Mouse (Mus musculus) forebrain, embryonic 11.5 days (tissue): ENCODE measurements around the gene Tnip3. TPM values are rescaled to one million over a fixed set of nuclear protein-coding genes. Genes with fewer than 3 reads are reported as not detected.

Experiments used
- ATAC-seq: fragments of 200-750 bp; cut with Nextera tagmentation; replicated peaks from 2 replicates; pipeline ENCODE4 v1.8.0; 2017; ENCODE audit warnings: moderate TSS enrichment; ENCODE audit not compliant: low FRiP score
- DNase-seq: peaks from one replicate; pipeline ENCODE4 v3.0.0-alpha.2; 2017; ENCODE audit warnings: low spot score
- H3K27ac ChIP-seq: fragments of 300-500 bp; sonication (generic); 2 replicates; pipeline ENCODE4 v1.5.1; 2014; ENCODE audit warnings: low read depth, low read length
- H3K27me3 ChIP-seq: fragments of 300-500 bp; sonication (generic); 2 replicates; pipeline ENCODE4 v1.6.1; 2014; ENCODE audit warnings: mild to moderate bottlenecking, low read length, mixed read lengths; ENCODE audit not compliant: control insufficient read depth, insufficient read depth
- H3K36me3 ChIP-seq: fragments of 300-500 bp; sonication (generic); 2 replicates; pipeline ENCODE4 v1.6.1; 2014; ENCODE audit warnings: mild to moderate bottlenecking, low read length, moderate library complexity, mixed read lengths; ENCODE audit not compliant: control insufficient read depth, insufficient read depth
- H3K4me1 ChIP-seq: fragments of 300-500 bp; sonication (generic); replicated peaks from 2 replicates; pipeline ENCODE4 v1.6.1; 2014; ENCODE audit warnings: low read length, mixed read lengths; ENCODE audit not compliant: control insufficient read depth, insufficient read depth
- H3K4me2 ChIP-seq: fragments of 300-500 bp; sonication (generic); 2 replicates; pipeline ENCODE4 v1.6.1; 2014; ENCODE audit warnings: low read depth, mild to moderate bottlenecking, low read length, moderate library complexity, mixed read lengths; ENCODE audit not compliant: severe bottlenecking
- H3K4me3 ChIP-seq: fragments of 300-500 bp; sonication (generic); 2 replicates; pipeline ENCODE4 v1.5.1; 2014; ENCODE audit warnings: low read depth, low read length
- H3K9ac ChIP-seq: fragments of 300-500 bp; sonication (generic); 2 replicates; pipeline ENCODE4 v1.6.1; 2014; ENCODE audit warnings: low read length
- H3K9me3 ChIP-seq: fragments of 300-500 bp; sonication (generic); 2 replicates; pipeline ENCODE4 v1.6.1; 2016; ENCODE audit warnings: low read length, mixed read lengths; ENCODE audit not compliant: control insufficient read depth
- WGBS: fragments of 180-500 bp; shearing (Covaris S2); extraction: QIAGEN DNeasy Blood & Tissue Kit; methylation state at CpG from one replicate; pipeline ENCODE4 v1.1.7; 2014; 5-methylcytosine and 5-hydroxymethylcytosine counted together
- polyA plus RNA-seq: library from polyadenylated mRNA; unstranded; fragments of >200 nt; fragmentation: Nextera tagmentation; extraction: Ambion mirVana; gene quantifications from 2 replicates; pipeline ENCODE4 v1.2.1, GENCODE M21; 2014

The Tnip3 gene
- polyA plus RNA-seq, 1 experiment from 2014 or later, result not detected

DNA sequence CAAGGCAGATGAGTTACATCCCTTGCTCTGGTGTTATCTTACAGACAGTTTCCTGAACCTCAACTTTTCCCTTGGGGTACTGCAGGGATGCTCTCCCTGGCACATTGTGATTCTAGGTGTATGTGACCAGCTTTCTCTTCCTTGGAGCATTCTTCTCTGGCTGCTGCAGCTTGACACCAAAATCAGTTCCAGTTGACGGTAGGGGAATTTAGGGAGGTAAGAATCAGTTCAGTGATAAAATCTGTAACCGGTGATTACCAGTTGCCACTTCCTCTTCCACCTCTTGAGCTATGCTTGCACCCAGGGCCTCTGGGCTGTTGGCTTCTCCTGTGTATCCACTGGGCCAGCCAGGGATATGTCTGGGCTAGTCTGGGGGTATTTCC lies 39.5 kb downstream of the Tnip3 start:
- DNase-seq (no peak), ATAC-seq (no peak)
- WGBS, result 77% methylated on average over 2 of the region's 2 CpGs

DNA sequence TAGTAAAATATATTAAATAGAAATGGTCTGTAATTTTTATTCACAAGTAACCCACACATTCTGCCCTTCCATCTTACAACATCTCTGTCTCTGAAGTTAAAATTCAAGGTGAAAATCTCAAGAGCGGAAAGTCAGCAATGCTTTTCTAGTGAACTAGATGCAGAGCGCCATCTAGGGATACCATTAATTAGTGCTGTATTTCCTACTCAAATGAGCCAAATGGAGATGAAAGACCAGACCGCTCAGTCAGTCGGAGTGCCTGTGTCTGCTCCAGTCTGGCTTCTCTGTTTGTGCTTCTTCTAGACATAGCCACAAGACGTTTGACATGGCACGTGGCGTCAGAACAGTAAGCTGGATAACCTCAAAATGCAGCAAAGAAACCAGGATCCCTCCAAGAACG lies 44.6 kb downstream of the Tnip3 start:
- H3K36me3 ChIP-seq, result no peaks in the 10 kb centered on the region
- no peak overlapping the region for H3K4me2 ChIP-seq
- no peak overlapping the region for H3K27ac ChIP-seq
- H3K9me3 ChIP-seq, result no peaks in the 10 kb centered on the region
- no peak for DNase-seq
- H3K4me3 ChIP-seq, result no peak overlapping the region
- no peaks in the 10 kb centered on the region for H3K4me1 ChIP-seq
- ATAC-seq, result 0 out of 2 replicates have a peak, but pooled peaks have one; percentile 42
- WGBS, result 39% methylated on average over 8 of the region's 8 CpGs
- no peaks in the 10 kb centered on the region for H3K27me3 ChIP-seq
- no peak overlapping the region for H3K9ac ChIP-seq

More for the DNA sequence above, 39.5 kb downstream of the Tnip3 start:
- H3K27me3 ChIP-seq, result no peaks in the 10 kb centered on the region
- no peak overlapping the region for H3K27ac ChIP-seq
- no peaks in the 10 kb centered on the region for H3K9me3 ChIP-seq
- H3K4me2 ChIP-seq, result no peak overlapping the region
- no peaks in the 10 kb centered on the region for H3K36me3 ChIP-seq
- no peak overlapping the region for H3K9ac ChIP-seq
- no peaks in the 10 kb centered on the region for H3K4me1 ChIP-seq
- no peak overlapping the region for H3K4me3 ChIP-seq

DNA sequence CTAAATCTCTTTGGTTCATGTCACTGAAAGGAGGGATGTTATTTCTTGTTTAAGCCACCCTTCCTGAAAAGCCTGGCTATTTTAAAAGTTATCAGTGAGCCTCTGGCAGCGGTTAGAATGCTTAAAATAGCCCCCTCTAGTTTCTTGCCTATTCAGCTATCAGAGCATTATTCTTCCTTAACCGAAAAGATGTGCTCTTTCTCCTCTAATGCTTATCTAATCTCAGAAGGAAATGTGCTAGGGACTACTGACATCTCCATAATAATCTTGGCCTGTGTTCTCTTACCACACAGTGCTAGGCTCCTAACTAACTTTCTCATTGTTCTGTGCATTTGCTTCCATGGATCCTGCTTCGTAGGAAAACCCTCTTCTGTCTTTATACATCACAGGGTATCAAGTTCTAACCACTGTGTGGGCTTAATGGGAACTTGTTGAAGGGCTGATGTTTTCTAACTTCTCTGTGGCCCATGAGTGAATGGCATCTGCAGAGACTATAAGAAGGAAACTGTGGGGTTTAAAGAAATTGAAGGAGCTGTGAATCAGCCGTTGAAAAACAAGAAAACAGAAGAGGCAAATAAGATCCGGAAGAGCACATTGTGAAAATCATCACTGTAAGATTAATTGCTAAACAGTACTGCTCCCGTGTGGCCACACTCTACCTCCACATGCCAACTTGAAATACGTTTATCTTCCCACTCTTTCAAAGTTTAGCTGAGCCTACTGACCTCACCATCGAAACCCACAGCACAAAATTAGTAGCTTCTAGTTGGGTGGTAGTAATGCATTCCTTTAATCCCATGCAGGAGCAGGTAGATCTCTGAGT lies 53.2 kb downstream of the Tnip3 start:
- Histone ChIP-seq H3K4me1 (no peaks in the 10 kb centered on the region), H3K9ac (no peak overlapping the region), H3K4me2 (no peak overlapping the region), H3K27me3 (no peaks in the 10 kb centered on the region), H3K36me3 (no peaks in the 10 kb centered on the region), H3K27ac (no peak overlapping the region), H3K4me3 (no peak overlapping the region), H3K9me3 (no peaks in the 10 kb centered on the region)
- ATAC-seq (no peak), DNase-seq (no peak)
- WGBS, result 81% methylated on average over 8 of the region's 8 CpGs

DNA sequence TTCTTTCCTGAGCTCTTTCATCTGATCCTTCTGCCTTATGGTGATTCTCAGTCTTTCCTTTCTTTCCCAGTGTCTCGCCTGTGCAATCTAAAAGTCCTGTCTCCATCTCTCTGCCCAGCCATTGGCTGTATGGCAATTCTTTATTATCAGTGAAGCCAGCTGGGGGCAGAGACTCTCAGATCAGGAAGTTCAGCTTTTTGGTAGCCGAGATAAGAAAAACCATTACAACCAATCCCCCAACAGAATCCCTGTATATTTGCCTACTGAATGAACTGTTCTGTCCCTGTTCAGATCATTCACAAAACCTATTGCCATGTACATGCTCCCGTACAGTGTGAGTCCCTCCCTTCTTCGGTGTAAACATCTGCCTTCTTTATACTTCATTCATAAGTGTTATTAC lies 57.9 kb downstream of the Tnip3 start:
- no peaks in the 10 kb centered on the region for H3K4me1 ChIP-seq
- WGBS, result 86% methylated on average over 4 of the region's 4 CpGs
- H3K9ac ChIP-seq, result no peak overlapping the region
- H3K36me3 ChIP-seq, result no peaks in the 10 kb centered on the region
- no peak overlapping the region for H3K4me2 ChIP-seq
- H3K27me3 ChIP-seq, result no peaks in the 10 kb centered on the region
- H3K27ac ChIP-seq, result no peak overlapping the region
- H3K4me3 ChIP-seq, result no peak overlapping the region
- no peaks in the 10 kb centered on the region for H3K9me3 ChIP-seq
- no peak for DNase-seq
- no peak for ATAC-seq

DNA sequence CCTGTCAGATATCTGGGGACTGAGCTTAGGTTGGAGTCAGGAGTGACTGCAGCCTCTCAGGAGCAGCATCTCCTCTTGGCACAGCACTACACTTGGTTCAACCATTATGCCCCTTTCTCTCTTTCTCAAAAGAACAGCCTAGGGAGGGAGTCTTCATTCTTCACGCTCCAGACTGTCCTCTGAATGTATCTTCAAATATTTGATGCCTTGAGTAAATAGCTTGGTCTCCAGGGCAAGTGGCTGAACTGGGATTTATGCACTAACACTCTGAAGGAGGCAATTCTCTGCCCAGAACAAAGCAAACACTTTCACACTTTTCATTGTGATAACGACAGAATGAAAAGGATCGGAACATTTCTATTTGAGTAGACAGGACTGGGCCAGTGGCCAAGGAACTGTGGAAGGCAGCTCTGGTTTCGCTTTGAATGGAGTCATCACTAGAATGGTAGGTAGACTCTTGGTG lies 59.8 kb downstream of the Tnip3 start:
- Histone ChIP-seq H3K4me1 (no peaks in the 10 kb centered on the region), H3K27ac (no peak overlapping the region), H3K9me3 (no peaks in the 10 kb centered on the region), H3K4me2 (no peak overlapping the region), H3K36me3 (no peaks in the 10 kb centered on the region), H3K27me3 (no peaks in the 10 kb centered on the region), H3K4me3 (no peak overlapping the region), H3K9ac (no peak overlapping the region)
- DNase-seq, result no peak
- ATAC-seq, result no peak
- 69% methylated on average over 4 of the region's 4 CpGs for WGBS

DNA sequence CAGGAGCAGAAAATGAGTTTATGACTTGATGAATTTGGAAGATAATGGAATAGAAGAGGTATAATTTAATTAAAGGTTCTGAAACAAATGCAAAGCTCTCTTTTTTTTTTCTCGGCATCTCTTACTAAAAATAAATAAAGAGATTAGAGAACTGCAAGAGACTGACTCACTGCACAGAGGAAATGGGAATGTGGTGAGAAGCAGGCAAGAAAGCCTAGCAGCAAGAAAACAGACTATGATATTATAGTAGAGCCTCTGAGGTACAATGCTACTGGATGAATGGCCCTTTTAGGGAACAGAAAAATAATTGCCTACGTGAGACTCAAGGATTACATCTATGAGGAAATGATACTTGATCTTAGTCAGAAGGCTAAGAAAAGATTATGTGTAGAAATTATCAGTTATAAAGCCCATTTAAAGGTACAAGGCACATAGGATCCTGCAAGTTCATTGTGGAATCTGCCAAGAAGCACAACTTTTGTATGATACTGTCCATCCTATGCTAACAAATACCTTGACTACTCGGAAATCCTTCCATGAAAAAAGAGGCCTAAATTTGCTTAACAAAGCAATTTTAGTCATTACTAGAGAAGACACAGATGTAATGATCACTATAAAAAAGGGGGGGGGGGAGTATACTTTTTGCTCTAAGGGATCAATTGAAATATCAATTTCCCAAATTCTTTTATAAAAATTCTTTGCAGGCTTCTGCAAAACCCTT lies 60.4 kb downstream of the Tnip3 start:
- ATAC-seq, result no peak
- no peak for DNase-seq
- H3K36me3 ChIP-seq, result no peaks in the 10 kb centered on the region
- H3K27ac ChIP-seq, result no peak overlapping the region
- no peaks in the 10 kb centered on the region for H3K4me1 ChIP-seq
- H3K4me3 ChIP-seq, result no peak overlapping the region
- 87% methylated on average over 3 of the region's 3 CpGs for WGBS
- H3K9ac ChIP-seq, result no peak overlapping the region
- H3K27me3 ChIP-seq, result no peaks in the 10 kb centered on the region
- H3K4me2 ChIP-seq, result no peak overlapping the region
- H3K9me3 ChIP-seq, result no peaks in the 10 kb centered on the region

DNA sequence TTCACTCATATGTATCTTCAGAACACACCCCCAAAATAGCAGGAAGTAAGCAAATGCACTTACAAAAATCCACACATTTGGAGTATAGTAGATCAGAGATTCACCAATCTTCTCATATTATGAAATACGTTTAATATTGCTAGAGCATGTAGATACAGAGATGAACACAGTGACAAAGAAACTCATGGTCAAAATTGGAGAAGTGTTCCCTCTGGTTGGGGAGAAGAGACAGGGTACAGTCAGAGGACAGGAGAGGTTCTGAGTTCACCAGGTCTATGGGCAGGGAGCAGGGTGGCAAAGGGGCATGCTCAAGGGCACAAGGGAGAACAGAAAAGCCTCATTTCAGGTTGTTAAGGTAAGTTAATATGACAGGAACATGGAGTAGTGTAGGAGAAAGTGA lies 63.7 kb downstream of the Tnip3 start:
- Histone ChIP-seq H3K36me3 (no peaks in the 10 kb centered on the region), H3K9ac (no peak overlapping the region), H3K4me2 (no peak overlapping the region), H3K9me3 (no peaks in the 10 kb centered on the region), H3K4me3 (no peak overlapping the region), H3K4me1 (no peaks in the 10 kb centered on the region), H3K27ac (no peak overlapping the region), H3K27me3 (no peaks in the 10 kb centered on the region)
- DNase-seq, result no peak
- WGBS, result 87% methylated on average over 1 of the region's 1 CpGs
- no peak for ATAC-seq

DNA sequence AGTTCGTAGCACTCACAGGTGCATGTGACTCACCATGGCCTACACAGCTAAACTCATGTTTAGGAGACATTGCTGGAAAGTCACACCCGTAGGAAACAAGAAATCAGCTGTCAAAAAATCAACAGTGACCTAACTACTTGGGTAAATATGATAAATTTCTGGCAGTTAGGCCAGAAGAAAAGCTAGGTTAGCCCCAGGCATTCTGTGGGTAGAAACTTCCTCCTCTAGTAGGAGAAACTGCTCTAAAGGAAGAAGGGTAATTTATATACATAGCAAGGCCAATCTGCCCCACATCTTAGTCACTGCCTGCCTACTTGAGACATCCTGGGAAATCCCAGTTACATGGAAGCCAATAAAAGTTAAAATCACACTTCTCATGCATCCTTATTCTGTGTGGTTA lies 64.9 kb downstream of the Tnip3 start:
- H3K9ac ChIP-seq, result no peak overlapping the region
- no peaks in the 10 kb centered on the region for H3K4me1 ChIP-seq
- H3K4me3 ChIP-seq, result no peak overlapping the region
- 87% methylated on average over 2 of the region's 2 CpGs for WGBS
- H3K9me3 ChIP-seq, result no peaks in the 10 kb centered on the region
- H3K36me3 ChIP-seq, result no peaks in the 10 kb centered on the region
- ATAC-seq (no peak), DNase-seq (no peak)
- no peaks in the 10 kb centered on the region for H3K27me3 ChIP-seq
- H3K27ac ChIP-seq, result no peak overlapping the region
- H3K4me2 ChIP-seq, result no peak overlapping the region
